Mouse (Mus musculus): ENCODE measurements around the gene Fat4. TPM values are rescaled to one million over a fixed set of nuclear protein-coding genes. Genes with fewer than 3 reads are reported as not detected.

Gene Fat4
- total and polyA plus RNA-seq, 3 experiments: not detected

DNA sequence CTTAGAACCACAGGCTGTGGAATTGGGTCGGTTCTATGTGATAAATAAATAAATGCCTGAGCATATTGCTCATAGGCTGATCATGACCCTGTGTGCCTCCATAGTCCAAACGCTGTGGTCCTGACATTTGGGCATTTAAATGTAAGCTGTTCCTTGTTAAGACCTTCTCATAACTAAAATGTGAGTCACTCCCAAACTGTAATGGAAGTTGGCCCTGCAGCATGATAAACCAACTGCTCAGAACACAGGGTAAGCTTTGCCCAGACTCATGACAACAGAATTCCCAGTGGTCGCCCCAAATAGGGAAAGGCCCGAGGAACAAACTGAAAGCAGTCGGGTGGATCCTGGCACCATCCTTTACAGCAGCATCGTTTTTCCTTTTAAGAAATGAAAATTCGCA, 49.7 kb downstream of the Fat4 start:
- no peak overlapping the region for H3K27ac ChIP-seq (ENCODE audit: insufficient read depth, low read depth)
- no peak overlapping the region for H3K4me2 ChIP-seq (ENCODE audit: insufficient read depth, low read depth, poor library complexity, severe bottlenecking)
- no peaks in the 10 kb centered on the region for H3K9me3 ChIP-seq (replicated peaks; ENCODE audit: low read length)
- H3K79me2 ChIP-seq (replicated peaks; ENCODE audit: control insufficient read depth, extremely low read depth, insufficient read depth, poor library complexity, severe bottlenecking): no peaks in the 10 kb centered on the region
- H3K9ac ChIP-seq (ENCODE audit: insufficient read depth, low read depth): no peak overlapping the region
- in situ Hi-C loops (cut with MboI; ENCODE audit: low pct_ligation_motif_present, low pct_unique_long_range_greater_than_20kb, low sequenced_read_pairs): no loop called here
- no peak overlapping the region for H3K4me3 ChIP-seq (replicated peaks in 1 of 3; ENCODE audit: low read depth in 2 of 3, low read length in 2 of 3, poor library complexity in 1 of 3)
- DNase-seq (ENCODE audit: extremely low read depth): no peak
- TF ChIP-seq KAT2A (IDR thresholded peaks at IDR 0.05; ENCODE audit: insufficient replicate concordance, low read length): no peak
- TF ChIP-seq JUND (conservative IDR thresholded peaks at IDR 0.05; ENCODE audit: low read depth, low read length): no peak
- TF ChIP-seq USF1 (IDR thresholded peaks at IDR 0.05; ENCODE audit: low read depth, low read length): no peak
- no peaks in the 10 kb centered on the region for H3K27me3 ChIP-seq (replicated peaks)
- peaks cover 3 to 5% of the 10 kb centered on the region in 2 experiments for H3K4me1 ChIP-seq (ENCODE audit: control insufficient read depth in 1 of 2, insufficient read depth in 2 of 2)
- no peaks in the 10 kb centered on the region for H3K36me3 ChIP-seq (replicated peaks in 1 of 2; ENCODE audit: control insufficient read depth in 1 of 2, insufficient read depth in 1 of 2, low read length in 1 of 2)
- dilution Hi-C loops (cut with MboI; ENCODE audit: extremely low pct_ligation_motif_present, extremely low pct_unique_long_range_greater_than_20kb, low sequenced_read_pairs): no loop called here

DNA sequence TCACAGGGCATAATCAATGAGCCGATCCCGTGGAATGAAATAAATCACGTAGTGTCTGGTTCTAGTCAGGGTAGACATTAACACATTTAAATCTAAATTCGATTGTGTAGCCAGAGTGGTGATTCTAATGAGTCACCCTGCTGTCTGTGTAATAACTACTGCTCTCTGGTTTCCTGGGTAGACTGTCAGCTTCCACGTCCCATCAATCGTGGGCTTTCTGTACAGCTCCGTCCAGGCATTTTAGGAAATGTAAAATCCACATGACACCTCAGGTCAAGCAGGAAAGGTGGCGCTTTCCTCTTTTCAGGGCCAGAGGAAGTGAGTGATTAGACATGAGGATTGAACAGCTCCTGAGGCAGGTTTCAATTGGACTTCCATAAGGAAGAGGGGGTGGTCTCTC, 50.4 kb downstream of the Fat4 start:
- Histone ChIP-seq H3K9me3 (replicated peaks; ENCODE audit: low read length) (no peaks in the 10 kb centered on the region), H3K9ac (ENCODE audit: insufficient read depth, low read depth) (no peak overlapping the region), H3K27ac (ENCODE audit: insufficient read depth, low read depth) (no peak overlapping the region), H3K4me3 (replicated peaks in 1 of 3; ENCODE audit: low read depth in 2 of 3, low read length in 2 of 3, poor library complexity in 1 of 3) (no peak overlapping the region), H3K4me1 (ENCODE audit: control insufficient read depth in 1 of 2, insufficient read depth in 2 of 2) (peaks cover 3 to 5% of the 10 kb centered on the region in 2 experiments), H3K4me2 (ENCODE audit: insufficient read depth, low read depth, poor library complexity, severe bottlenecking) (no peak overlapping the region), H3K79me2 (replicated peaks; ENCODE audit: control insufficient read depth, extremely low read depth, insufficient read depth, poor library complexity, severe bottlenecking) (no peaks in the 10 kb centered on the region), H3K27me3 (replicated peaks) (no peaks in the 10 kb centered on the region), H3K36me3 (replicated peaks in 1 of 2; ENCODE audit: control insufficient read depth in 1 of 2, insufficient read depth in 1 of 2, low read length in 1 of 2) (no peaks in the 10 kb centered on the region)
- TF ChIP-seq POLR2AphosphoS2 (IDR thresholded peaks at IDR 0.05; ENCODE audit: low read depth, low read length) (no peak), SMC3 (IDR thresholded peaks at IDR 0.05; ENCODE audit: low read depth, low read length) (no peak), NELFE (IDR thresholded peaks at IDR 0.05; ENCODE audit: low read depth, low read length) (no peak), UBTF (IDR thresholded peaks at IDR 0.05; ENCODE audit: low read depth, low read length) (no peak), EP300 (IDR thresholded peaks at IDR 0.05; ENCODE audit: low read length) (no peak), E2F4 (IDR thresholded peaks at IDR 0.05; ENCODE audit: insufficient replicate concordance, low read depth, low read length) (no peak), ZC3H11A (IDR thresholded peaks at IDR 0.05; ENCODE audit: low read depth, low read length) (no peak), MAX (IDR thresholded peaks at IDR 0.05; ENCODE audit: low read length) (no peak), USF2 (conservative IDR thresholded peaks at IDR 0.05; ENCODE audit: low read depth, low read length) (no peak), MAFK (IDR thresholded peaks at IDR 0.05; ENCODE audit: insufficient replicate concordance, low read length) (no peak), SIN3A (IDR thresholded peaks at IDR 0.05; ENCODE audit: low read length) (no peak), IRF4 (IDR thresholded peaks at IDR 0.05; ENCODE audit: low read depth, low read length) (no peak)
- dilution Hi-C loops (cut with MboI; ENCODE audit: extremely low pct_ligation_motif_present, extremely low pct_unique_long_range_greater_than_20kb, low sequenced_read_pairs): no loop called here
- no peak for DNase-seq (ENCODE audit: extremely low read depth)
- in situ Hi-C loops (cut with MboI; ENCODE audit: low pct_ligation_motif_present, low pct_unique_long_range_greater_than_20kb, low sequenced_read_pairs): no loop called here

DNA sequence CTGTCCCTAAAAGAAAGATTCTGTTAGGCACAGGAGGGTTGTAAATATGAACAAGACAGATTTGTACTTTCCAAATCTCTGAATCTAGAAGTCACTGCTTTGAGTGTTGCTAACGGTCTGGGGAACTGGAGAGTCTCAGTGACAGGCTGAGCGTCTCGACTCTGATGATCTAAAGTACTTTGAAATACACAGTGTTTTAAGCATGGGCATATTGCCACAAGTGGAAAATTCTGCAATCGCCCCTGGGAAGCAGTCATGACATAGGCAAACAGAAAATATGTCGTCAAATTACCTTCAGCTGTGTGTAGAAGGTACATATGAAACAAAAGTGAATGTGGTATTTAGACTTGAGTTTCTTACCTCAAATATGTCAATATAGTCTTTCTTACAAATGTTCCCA, 51.4 kb downstream of the Fat4 start:
- TF ChIP-seq CHD1 (IDR thresholded peaks at IDR 0.05; ENCODE audit: low read depth, low read length) (no peak), ELF1 (IDR thresholded peaks at IDR 0.05; ENCODE audit: low read depth, low read length) (no peak), MAX (IDR thresholded peaks at IDR 0.05; ENCODE audit: low read length) (no peak), BHLHE40 (IDR thresholded peaks at IDR 0.05; ENCODE audit: low read depth, low read length) (no peak), ZMIZ1 (IDR thresholded peaks at IDR 0.05; ENCODE audit: low read depth, low read length) (no peak), HCFC1 (IDR thresholded peaks at IDR 0.05; ENCODE audit: low read depth, low read length) (no peak), ZNF384 (IDR thresholded peaks at IDR 0.05; ENCODE audit: low read depth, low read length) (no peak), USF1 (IDR thresholded peaks at IDR 0.05; ENCODE audit: low read depth, low read length) (no peak), UBTF (IDR thresholded peaks at IDR 0.05; ENCODE audit: low read depth, low read length) (no peak), EP300 (IDR thresholded peaks at IDR 0.05; ENCODE audit: low read length) (no peak), ZKSCAN1 (IDR thresholded peaks at IDR 0.05; ENCODE audit: borderline replicate concordance, low read depth, low read length) (no peak), POLR2AphosphoS2 (IDR thresholded peaks at IDR 0.05; ENCODE audit: low read depth, low read length) (no peak), TCF12 (IDR thresholded peaks at IDR 0.05; ENCODE audit: low read depth, low read length) (no peak)
- dilution Hi-C loops (cut with MboI; ENCODE audit: extremely low pct_ligation_motif_present, extremely low pct_unique_long_range_greater_than_20kb, low sequenced_read_pairs) (no loop called here), in situ Hi-C loops (cut with MboI; ENCODE audit: low pct_ligation_motif_present, low pct_unique_long_range_greater_than_20kb, low sequenced_read_pairs) (no loop called here)
- Histone ChIP-seq H3K27ac (ENCODE audit: insufficient read depth, low read depth) (no peak overlapping the region), H3K79me2 (replicated peaks; ENCODE audit: control insufficient read depth, extremely low read depth, insufficient read depth, poor library complexity, severe bottlenecking) (no peaks in the 10 kb centered on the region), H3K4me3 (replicated peaks in 1 of 3; ENCODE audit: low read depth in 2 of 3, low read length in 2 of 3, poor library complexity in 1 of 3) (no peak overlapping the region), H3K4me2 (ENCODE audit: insufficient read depth, low read depth, poor library complexity, severe bottlenecking) (no peak overlapping the region), H3K9ac (ENCODE audit: insufficient read depth, low read depth) (no peak overlapping the region), H3K9me3 (replicated peaks; ENCODE audit: low read length) (no peaks in the 10 kb centered on the region), H3K4me1 (ENCODE audit: control insufficient read depth in 1 of 2, insufficient read depth in 2 of 2) (peaks cover 3 to 5% of the 10 kb centered on the region in 2 experiments), H3K36me3 (replicated peaks in 1 of 2; ENCODE audit: control insufficient read depth in 1 of 2, insufficient read depth in 1 of 2, low read length in 1 of 2) (no peaks in the 10 kb centered on the region), H3K27me3 (replicated peaks) (no peaks in the 10 kb centered on the region)
- no peak for DNase-seq (ENCODE audit: extremely low read depth)

All from CH12.LX (cell line).